Mouse (Mus musculus) stomach, embryonic 15.5 days (tissue): ENCODE data around the gene Fam120a. TPM values are rescaled to one million over a fixed set of nuclear protein-coding genes. Genes with fewer than 3 reads are reported as not detected.

ENCODE experiments used
- ATAC-seq: fragments of 200-750 bp; cut with Nextera tagmentation; 2 replicates; pipeline ENCODE4 v1.8.0; 2017; ENCODE audit warnings: low read depth, moderate number of reproducible peaks, moderate TSS enrichment; ENCODE audit not compliant: insufficient read depth, low FRiP score
- H3K27ac ChIP-seq: fragments of 300-500 bp; sonication (generic); 2 replicates; pipeline ENCODE4 v1.5.1; 2015; ENCODE audit warnings: mild to moderate bottlenecking, inconsistent platforms
- H3K27me3 ChIP-seq: fragments of 300-500 bp; sonication (generic); replicated peaks from 2 replicates; pipeline ENCODE4 v1.6.1; 2015; ENCODE audit warnings: inconsistent platforms
- H3K36me3 ChIP-seq: fragments of 300-500 bp; sonication (generic); 2 replicates; pipeline ENCODE4 v1.6.1; 2015; ENCODE audit warnings: inconsistent platforms
- H3K4me1 ChIP-seq: fragments of 300-500 bp; sonication (generic); 2 replicates; pipeline ENCODE4 v1.6.1; 2015; ENCODE audit warnings: inconsistent platforms
- H3K4me2 ChIP-seq: fragments of 300-500 bp; sonication (generic); 2 replicates; pipeline ENCODE4 v1.6.1; 2015; ENCODE audit warnings: mild to moderate bottlenecking, inconsistent platforms
- H3K4me3 ChIP-seq: fragments of 300-500 bp; sonication (generic); replicated peaks from 2 replicates; pipeline ENCODE4 v1.5.1; 2015; ENCODE audit warnings: inconsistent platforms
- H3K9ac ChIP-seq: fragments of 300-500 bp; sonication (generic); 2 replicates; pipeline ENCODE4 v1.6.1; 2015; ENCODE audit warnings: inconsistent platforms
- H3K9me3 ChIP-seq: fragments of 300-500 bp; sonication (generic); 2 replicates; pipeline ENCODE4 v1.6.1; 2016; ENCODE audit warnings: inconsistent platforms
- WGBS: fragments of 180-500 bp; shearing (Covaris S2); methylation state at CpG from one replicate; pipeline ENCODE4 v1.1.7; 2015; 5-methylcytosine and 5-hydroxymethylcytosine counted together
- polyA plus RNA-seq: library from polyadenylated mRNA; unstranded; fragments of >200 nt; fragmentation: Nextera tagmentation; extraction: Ambion mirVana; gene quantifications from 2 replicates; pipeline ENCODE4 v1.2.1, GENCODE M21; 2015

Gene Fam120a
- polyA plus RNA-seq, 1 experiment from 2014 or later, result 30.1 TPM

- no peak for ATAC-seq
- H3K9ac ChIP-seq, result 0 out of 2 replicates have a peak overlapping the region, but pooled peaks have one; percentile 4
- H3K4me1 ChIP-seq, result peaks cover 29% of the 10 kb centered on the region
- no peaks in the 10 kb centered on the region for H3K9me3 ChIP-seq
- peak overlapping the region; percentile 79 for H3K4me2 ChIP-seq
- no peaks in the 10 kb centered on the region for H3K36me3 ChIP-seq
- no peaks in the 10 kb centered on the region for H3K27me3 ChIP-seq
- peak overlapping the region; percentile 98; the same call in 1 of the 2 replicates for H3K27ac ChIP-seq
- H3K4me3 ChIP-seq, result peak overlapping the region; percentile 91
- WGBS, result 60% methylated on average over 4 of the region's 4 CpGs
Measured at GRCm38 (mm10) chr13:48964850-48965249, 3.0 kb downstream of the Fam120a start.

GRCm38 (mm10) chr13:48963111-48963510 lies 4.7 kb downstream of the Fam120a start:
- 56% methylated on average over 1 of the region's 1 CpGs for WGBS
- no peak for ATAC-seq
- Histone ChIP-seq H3K4me3 (no peak overlapping the region), H3K4me2 (peak overlapping the region; percentile 21; the same call in 1 of the 2 replicates), H3K36me3 (no peaks in the 10 kb centered on the region), H3K4me1 (peaks cover 33% of the 10 kb centered on the region), H3K27ac (peak overlapping the region; percentile 86), H3K9ac (no peak overlapping the region), H3K9me3 (no peaks in the 10 kb centered on the region), H3K27me3 (no peaks in the 10 kb centered on the region)

GRCm38 (mm10) chr13:48962519-48962918 lies 5.3 kb downstream of the Fam120a start:
- H3K4me1 ChIP-seq, result peaks cover 33% of the 10 kb centered on the region
- no peaks in the 10 kb centered on the region for H3K9me3 ChIP-seq
- no peaks in the 10 kb centered on the region for H3K27me3 ChIP-seq
- 32% methylated on average over 3 of the region's 3 CpGs for WGBS
- peak overlapping the region; percentile 86 for H3K27ac ChIP-seq
- no peak overlapping the region for H3K4me3 ChIP-seq
- H3K4me2 ChIP-seq, result peak overlapping the region; percentile 21; the same call in 1 of the 2 replicates
- peak; percentile 83 for ATAC-seq
- H3K9ac ChIP-seq, result no peak overlapping the region
- no peaks in the 10 kb centered on the region for H3K36me3 ChIP-seq

GRCm38 (mm10) chr13:48958608-48959007 lies 9.2 kb downstream of the Fam120a start:
- 38% methylated on average over 4 of the region's 4 CpGs for WGBS
- Histone ChIP-seq H3K4me2 (no peak overlapping the region), H3K27ac (peak overlapping the region; percentile 74), H3K27me3 (no peaks in the 10 kb centered on the region), H3K4me3 (no peak overlapping the region), H3K9me3 (no peaks in the 10 kb centered on the region), H3K9ac (no peak overlapping the region), H3K36me3 (no peaks in the 10 kb centered on the region), H3K4me1 (peaks cover 17% of the 10 kb centered on the region)
- ATAC-seq, result peak; percentile 71

GRCm38 (mm10) chr13:48954825-48955224 lies 13.0 kb downstream of the Fam120a start:
- Histone ChIP-seq H3K4me2 (no peak overlapping the region), H3K36me3 (no peaks in the 10 kb centered on the region), H3K9ac (no peak overlapping the region), H3K4me3 (no peak overlapping the region), H3K27ac (no peak overlapping the region), H3K27me3 (no peaks in the 10 kb centered on the region), H3K9me3 (no peaks in the 10 kb centered on the region), H3K4me1 (peaks cover 9% of the 10 kb centered on the region)
- 89% methylated on average over 4 of the region's 4 CpGs for WGBS
- ATAC-seq, result no peak

GRCm38 (mm10) chr13:48950600-48951241 lies 17.1 kb downstream of the Fam120a start:
- H3K4me3 ChIP-seq, result no peak overlapping the region
- H3K9ac ChIP-seq, result no peak overlapping the region
- no peak for ATAC-seq
- 61% methylated on average over 5 of the region's 5 CpGs for WGBS
- H3K27ac ChIP-seq, result no peak overlapping the region
- peaks cover 15% of the 10 kb centered on the region for H3K36me3 ChIP-seq
- H3K4me2 ChIP-seq, result no peak overlapping the region
- peaks cover 5% of the 10 kb centered on the region; the same call in 1 of the 2 replicates for H3K4me1 ChIP-seq
- no peaks in the 10 kb centered on the region for H3K27me3 ChIP-seq
- no peaks in the 10 kb centered on the region for H3K9me3 ChIP-seq

- Histone ChIP-seq H3K4me2 (no peak overlapping the region), H3K36me3 (peaks cover 18% of the 10 kb centered on the region), H3K9me3 (no peaks in the 10 kb centered on the region), H3K27me3 (no peaks in the 10 kb centered on the region), H3K4me1 (peaks cover 5% of the 10 kb centered on the region; the same call in 1 of the 2 replicates), H3K27ac (no peak overlapping the region), H3K4me3 (no peak overlapping the region), H3K9ac (no peak overlapping the region)
- WGBS, result 91% methylated on average over 6 of the region's 6 CpGs
- ATAC-seq, result no peak
Measured at GRCm38 (mm10) chr13:48948951-48949350, 18.9 kb downstream of the Fam120a start.

GRCm38 (mm10) chr13:48944571-48944970 lies 23.2 kb downstream of the Fam120a start:
- Histone ChIP-seq H3K27ac (no peak overlapping the region), H3K27me3 (no peaks in the 10 kb centered on the region), H3K4me2 (no peak overlapping the region), H3K36me3 (peaks cover 24% of the 10 kb centered on the region), H3K4me1 (no peaks in the 10 kb centered on the region), H3K4me3 (no peak overlapping the region), H3K9me3 (no peaks in the 10 kb centered on the region), H3K9ac (no peak overlapping the region)
- WGBS, result 63% methylated on average over 1 of the region's 1 CpGs
- no peak for ATAC-seq

- Histone ChIP-seq H3K4me1 (no peaks in the 10 kb centered on the region), H3K9me3 (no peaks in the 10 kb centered on the region), H3K36me3 (peaks cover 13% of the 10 kb centered on the region), H3K9ac (no peak overlapping the region), H3K27ac (no peak overlapping the region), H3K4me3 (no peak overlapping the region), H3K27me3 (no peaks in the 10 kb centered on the region), H3K4me2 (no peak overlapping the region)
- no peak for ATAC-seq
- WGBS, result 64% methylated on average over 2 of the region's 2 CpGs
Measured at GRCm38 (mm10) chr13:48942471-48942870, 25.3 kb downstream of the Fam120a start.

GRCm38 (mm10) chr13:48941773-48942172 lies 26.0 kb downstream of the Fam120a start:
- Histone ChIP-seq H3K27me3 (no peaks in the 10 kb centered on the region), H3K27ac (no peak overlapping the region), H3K4me1 (no peaks in the 10 kb centered on the region), H3K4me2 (no peak overlapping the region), H3K9ac (no peak overlapping the region), H3K9me3 (no peaks in the 10 kb centered on the region), H3K4me3 (no peak overlapping the region), H3K36me3 (peaks cover 13% of the 10 kb centered on the region)
- ATAC-seq, result no peak
- WGBS, result 62% methylated on average over 3 of the region's 3 CpGs

GRCm38 (mm10) chr13:48934597-48934996 lies 33.2 kb downstream of the Fam120a start:
- Histone ChIP-seq H3K4me3 (no peak overlapping the region), H3K9ac (no peak overlapping the region), H3K9me3 (no peaks in the 10 kb centered on the region), H3K27me3 (no peaks in the 10 kb centered on the region), H3K36me3 (peaks cover 20% of the 10 kb centered on the region), H3K4me2 (no peak overlapping the region), H3K4me1 (no peaks in the 10 kb centered on the region), H3K27ac (no peak overlapping the region)
- ATAC-seq, result no peak
- 63% methylated on average over 6 of the region's 6 CpGs for WGBS

- Histone ChIP-seq H3K4me1 (no peaks in the 10 kb centered on the region), H3K9ac (no peak overlapping the region), H3K4me2 (no peak overlapping the region), H3K36me3 (peaks cover 25% of the 10 kb centered on the region), H3K27ac (no peak overlapping the region), H3K4me3 (no peak overlapping the region), H3K27me3 (no peaks in the 10 kb centered on the region), H3K9me3 (no peaks in the 10 kb centered on the region)
- WGBS, result 82% methylated on average over 3 of the region's 3 CpGs
- no peak for ATAC-seq
Measured at GRCm38 (mm10) chr13:48932692-48933091, 35.1 kb downstream of the Fam120a start.
